Mouse (Mus musculus) cerebellum, postnatal 10 days (tissue): ENCODE results near the gene Haghl.
"Not testable (repeated sequence)": the region's sequence is repeated elsewhere in the genome, so short reads cannot be mapped to it uniquely, and the experiment has no call there.

Source experiments
- DNase-seq, 2 experiments: peaks; one replicate each; pipeline ENCODE4 v3.0.0; 2021; ENCODE audit warnings: mixed read lengths in 2 of 2

The Haghl gene

GRCm38 (mm10) chr17:25743831-25744230 lies 41.6 kb downstream of the Haghl start:
- peak in 1 of 2 experiments; percentile 32 for DNase-seq

- DNase-seq = not testable (repeated sequence)
These were observed 44.0 kb downstream of the Haghl start for GRCm38 (mm10) chr17:25741471-25741870.

- no peak for DNase-seq
These were observed 46.6 kb downstream of the Haghl start for GRCm38 (mm10) chr17:25738861-25739260.

- no peak for DNase-seq
These were observed 49.7 kb downstream of the Haghl start, which contains the start of gene Mslnl for GRCm38 (mm10) chr17:25735745-25736144. Mslnl (plus strand) TSS chr17:25736042.

GRCm38 (mm10) chr17:25735246-25735645 lies 50.2 kb downstream of the Haghl start:
- DNase-seq = no peak

GRCm38 (mm10) chr17:25732082-25732481 lies 53.4 kb downstream of the Haghl start:
- DNase-seq = peak; percentile 93 to 95
